Mouse (Mus musculus) G1E-ER4 (cell line): ENCODE measurements around the gene Gm9999. TPM values are rescaled to one million over a fixed set of nuclear protein-coding genes. Genes with fewer than 3 reads are reported as not detected.
A peak's percentile ranks its signal among the peaks of the same experiment; 100 is the strongest.

Experiments
- GATA1 ChIP-seq: IDR thresholded peaks from one replicate; pipeline ENCODE4 v1.8.0; 2012; ENCODE audit warnings: low read length, inconsistent platforms
- polyA plus RNA-seq: library from polyadenylated mRNA; stranded (reverse); fragments of >175 nt; gene quantifications from 2 replicates; pipeline ENCODE4 v1.2.3, GENCODE M21; 2012

Gene Gm9999
- polyA plus RNA-seq, 1 experiment, result not detected

DNA sequence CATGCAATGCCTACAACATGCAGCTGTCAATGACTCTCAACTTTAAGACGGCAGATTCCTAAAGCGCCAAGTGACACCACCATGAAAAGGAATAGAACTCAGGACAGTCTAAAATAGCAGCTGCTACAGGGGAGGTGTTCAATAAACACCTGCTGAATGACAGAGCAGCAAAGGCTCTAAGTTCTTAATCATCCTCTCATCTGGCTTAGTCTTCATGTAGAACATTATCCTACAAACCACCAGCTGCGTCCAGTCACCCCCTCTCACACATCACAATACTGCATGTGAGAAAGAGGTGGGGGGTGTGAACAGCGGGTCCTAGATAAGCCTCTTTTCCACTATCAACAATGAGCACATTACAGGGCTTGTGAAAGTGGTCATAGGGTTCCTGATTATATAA, 13.6 kb downstream of the Gm9999 start:
- TF ChIP-seq GATA1, result no peak

DNA sequence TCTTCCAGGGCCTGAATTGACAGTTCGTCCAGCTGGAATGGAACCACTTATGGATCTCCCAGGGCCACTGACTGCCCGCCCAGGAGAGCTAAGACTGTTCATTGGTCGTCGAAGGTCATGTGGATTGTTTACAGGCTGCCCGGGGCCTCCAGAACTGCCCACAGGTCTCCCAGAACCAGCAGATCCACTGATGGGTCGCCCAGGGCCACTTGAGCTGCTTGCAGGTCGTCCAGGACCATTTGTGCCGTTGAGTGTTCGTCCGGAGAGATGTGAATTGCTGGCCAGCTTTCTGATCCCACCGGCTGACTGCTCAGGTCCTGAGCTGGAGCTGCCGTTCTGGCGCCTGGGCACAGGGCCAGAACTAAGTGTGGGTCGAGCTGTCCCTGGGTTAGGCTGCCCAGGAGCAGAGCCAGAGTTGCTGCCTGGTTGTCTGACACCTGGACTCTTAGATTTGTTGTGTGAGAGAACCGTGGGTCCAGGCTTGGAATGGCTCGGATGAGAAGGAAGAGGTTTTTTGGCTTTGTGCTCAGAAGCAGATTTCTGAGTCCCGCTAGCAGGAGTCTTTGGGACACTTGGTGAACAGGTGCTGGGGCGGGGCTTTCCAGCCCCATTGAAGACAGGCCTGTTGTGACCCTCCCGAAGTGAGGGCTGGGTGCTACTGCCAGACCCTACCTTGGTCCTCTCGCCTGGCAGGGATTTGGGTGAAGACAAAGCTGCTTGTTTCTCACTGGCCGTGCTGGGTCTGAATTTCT, 14.4 kb downstream of the Gm9999 start:
- no peak for TF ChIP-seq GATA1

DNA sequence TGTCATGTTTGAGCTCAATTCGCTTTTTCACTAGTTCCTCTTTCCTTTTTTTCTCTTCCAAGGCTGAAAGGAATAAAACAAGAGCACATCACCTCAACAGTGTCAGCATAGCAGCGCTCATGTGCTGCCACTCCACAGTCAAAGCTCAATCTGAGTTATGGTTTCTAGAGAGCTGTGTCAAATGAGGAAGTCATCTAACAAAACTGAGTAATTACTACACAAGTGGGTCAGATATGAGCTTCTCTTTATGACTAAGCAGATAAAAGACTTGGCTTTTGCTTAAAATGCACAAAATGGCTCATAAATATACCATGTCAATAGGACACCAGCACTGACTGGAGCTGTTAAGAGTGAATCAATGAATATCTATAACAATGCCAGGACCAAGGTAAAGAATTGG, 15.6 kb downstream of the Gm9999 start:
- TF ChIP-seq GATA1, result no peak

DNA sequence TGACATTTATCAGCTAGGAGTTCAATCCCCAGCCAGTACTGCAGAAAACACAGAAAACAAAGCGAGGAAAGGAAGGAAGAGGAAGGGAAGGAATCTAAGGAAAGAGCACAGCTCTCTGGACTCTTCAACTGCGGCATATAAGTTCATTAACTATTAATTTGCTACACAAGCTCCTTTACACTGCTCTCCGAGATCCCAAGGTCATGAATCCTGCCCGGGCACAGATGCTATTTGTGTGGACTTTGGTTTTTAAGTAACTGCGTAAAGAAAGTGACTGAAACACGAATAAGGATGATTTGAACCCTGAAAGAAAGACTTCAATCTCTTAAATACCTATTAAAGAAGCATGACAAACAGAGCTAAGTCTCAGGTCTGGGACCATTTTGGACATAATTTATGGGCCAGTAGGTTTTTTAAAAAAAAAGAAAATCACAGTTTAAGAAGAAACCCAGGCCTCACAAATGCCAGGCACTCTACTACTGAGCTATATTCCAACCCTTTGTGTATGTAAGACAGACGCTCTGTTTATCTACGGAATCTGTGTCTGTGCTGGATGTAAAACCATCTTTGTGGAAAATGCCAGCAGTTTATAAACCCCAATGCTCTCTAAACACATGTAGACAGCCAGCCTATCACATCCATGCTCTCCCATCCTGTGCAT, 16.7 kb downstream of the Gm9999 start:
- no peak for TF ChIP-seq GATA1

DNA sequence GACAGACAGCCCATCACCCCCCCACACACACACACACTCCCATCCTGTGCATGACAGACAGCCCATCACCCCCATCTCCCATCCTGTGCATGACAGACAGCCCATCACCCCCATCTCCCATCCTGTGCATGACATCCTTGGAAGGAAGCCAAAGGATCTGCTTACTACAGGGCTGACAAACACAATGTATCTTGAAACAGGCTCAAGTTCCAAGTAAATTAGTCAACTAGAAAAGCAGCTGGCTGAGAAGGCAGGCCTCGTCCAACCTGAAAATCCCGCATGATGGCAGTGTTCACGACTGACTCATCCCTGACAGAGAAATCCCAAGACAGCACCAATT, 17.2 kb downstream of the Gm9999 start:
- TF ChIP-seq GATA1, result no peak

DNA sequence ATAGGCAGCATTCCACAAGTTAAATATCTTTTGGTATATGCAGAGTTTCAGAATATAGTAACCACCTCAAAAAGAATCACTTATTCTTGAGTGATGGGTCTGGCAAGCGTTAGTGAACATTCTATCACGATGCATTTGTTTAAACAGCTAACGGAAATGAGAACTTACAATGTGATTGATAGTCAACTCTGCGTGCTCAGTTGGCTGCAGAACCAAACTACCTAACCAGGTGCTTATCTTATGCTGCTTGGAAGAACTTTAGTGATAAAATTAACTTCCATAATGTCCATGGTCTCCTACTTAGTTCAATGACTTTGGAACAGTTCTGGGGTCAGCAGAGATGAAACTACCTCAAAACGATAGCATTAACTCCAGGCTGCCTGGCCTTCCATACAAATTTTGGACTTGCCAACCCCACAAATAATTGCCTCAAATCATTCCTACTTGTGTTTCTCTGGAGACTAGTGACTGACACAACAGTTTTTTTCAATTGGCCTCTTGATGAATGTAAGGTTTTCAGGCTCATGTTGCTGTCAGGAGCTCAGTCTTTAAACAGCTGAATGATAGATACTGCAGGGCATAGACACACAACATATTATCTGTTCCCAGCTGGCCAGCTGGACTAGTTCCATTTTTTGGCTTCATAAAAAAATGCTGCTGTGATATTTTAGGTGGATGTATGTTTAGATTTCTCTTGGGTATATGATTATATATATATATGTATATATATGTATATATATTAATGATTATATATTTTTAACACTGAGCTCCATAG, 17.9 kb downstream of the Gm9999 start:
- peak; percentile 16 for TF ChIP-seq GATA1

DNA sequence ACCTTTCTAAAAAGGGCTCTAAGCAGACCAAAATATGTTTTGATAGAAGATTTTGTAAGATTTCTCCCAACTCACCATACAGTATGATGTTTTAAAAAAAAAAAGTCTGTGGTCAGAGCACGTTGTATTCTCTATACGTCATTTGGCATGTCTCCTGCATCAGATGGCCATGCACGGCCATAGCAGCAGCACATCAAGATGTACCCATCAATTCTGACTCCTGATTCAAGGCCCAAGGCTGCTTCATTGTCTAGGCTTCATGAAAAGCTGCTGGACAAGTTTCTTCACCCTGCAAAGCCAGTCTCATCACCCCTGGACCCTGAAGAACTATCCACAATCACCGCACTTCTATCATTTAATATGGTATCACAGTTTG, 18.5 kb downstream of the Gm9999 start:
- no peak for TF ChIP-seq GATA1

DNA sequence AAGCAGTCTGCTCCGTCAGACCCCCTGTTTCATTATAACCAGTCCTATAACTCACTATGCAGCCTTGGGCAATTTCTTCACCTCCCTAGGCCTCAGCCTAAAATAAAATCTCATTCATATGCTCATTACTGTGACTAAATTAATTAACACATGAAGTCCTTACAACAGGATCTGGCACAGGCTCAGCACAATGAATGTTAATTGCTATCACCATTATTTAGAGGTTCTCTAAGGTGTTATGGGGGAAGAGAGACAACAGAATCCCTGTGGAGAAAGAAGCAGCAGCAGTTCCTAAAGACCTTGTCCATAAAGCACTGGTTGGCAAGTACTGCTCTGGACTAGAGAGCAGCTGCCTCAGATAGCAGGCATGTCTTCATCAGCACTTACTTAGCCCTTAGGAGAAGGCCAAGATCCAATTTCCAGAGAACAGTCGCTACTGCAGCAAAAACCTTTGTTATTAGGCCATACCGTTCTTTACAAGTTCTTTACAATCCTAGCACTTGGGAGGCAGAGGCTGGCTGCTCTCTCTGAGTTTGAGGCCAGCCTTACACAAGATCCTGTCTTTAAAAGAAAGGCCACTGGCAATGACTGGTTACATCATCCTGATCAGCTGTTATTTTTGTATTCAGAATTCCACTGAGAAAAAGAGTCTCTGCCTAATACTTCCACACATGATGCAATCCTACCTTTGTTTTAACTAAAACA, 20.2 kb downstream of the Gm9999 start:
- no peak for TF ChIP-seq GATA1

DNA sequence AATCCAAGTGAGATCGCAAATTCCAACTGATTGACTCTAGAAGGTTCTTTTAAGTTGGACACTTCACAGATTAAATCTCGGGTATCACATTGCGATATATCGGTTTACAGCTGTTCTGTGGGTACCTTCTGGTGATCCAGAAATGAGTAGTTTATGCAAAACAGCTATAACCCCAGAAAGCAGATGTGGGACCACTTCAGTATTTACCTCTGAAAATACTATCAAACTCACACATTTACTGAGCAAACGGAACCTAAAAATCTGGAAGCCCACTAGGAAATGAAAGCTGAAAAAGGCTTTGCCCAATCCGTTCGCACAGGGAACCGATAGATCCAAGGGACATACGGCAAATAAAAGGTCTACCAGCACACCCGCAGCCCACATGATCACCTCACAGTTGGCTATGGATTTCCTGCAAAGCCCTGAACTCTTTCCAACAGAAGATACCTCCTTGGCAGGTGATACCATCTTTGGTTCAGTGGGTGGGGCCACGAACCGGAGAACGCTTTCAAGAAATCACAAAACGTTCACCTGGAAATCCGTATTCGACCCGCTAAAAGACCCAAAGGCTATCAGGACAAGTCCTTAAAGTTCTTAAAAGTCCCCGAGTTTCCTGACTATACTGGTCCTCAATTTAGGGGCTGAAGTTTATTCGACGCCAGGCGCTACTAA, 23.9 kb downstream of the Gm9999 start:
- no peak for TF ChIP-seq GATA1

DNA sequence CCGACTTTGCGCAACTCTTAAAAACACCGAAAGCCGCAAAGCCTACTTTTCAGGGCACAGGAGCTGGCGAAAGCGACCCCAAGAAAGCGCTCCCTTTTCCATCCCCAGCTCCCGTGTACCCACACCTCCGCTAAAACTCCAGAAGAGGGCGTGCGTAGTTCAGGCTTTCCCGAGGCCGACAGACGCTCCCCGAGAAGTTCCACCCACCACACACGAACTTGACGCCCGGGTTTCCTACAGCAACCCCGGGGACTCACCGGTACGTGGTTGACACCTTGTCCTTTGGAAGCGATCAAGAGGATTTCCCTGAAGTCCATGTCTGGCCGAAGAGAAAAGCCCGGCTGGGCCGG, 24.4 kb downstream of the Gm9999 start:
- TF ChIP-seq GATA1, result no peak

DNA sequence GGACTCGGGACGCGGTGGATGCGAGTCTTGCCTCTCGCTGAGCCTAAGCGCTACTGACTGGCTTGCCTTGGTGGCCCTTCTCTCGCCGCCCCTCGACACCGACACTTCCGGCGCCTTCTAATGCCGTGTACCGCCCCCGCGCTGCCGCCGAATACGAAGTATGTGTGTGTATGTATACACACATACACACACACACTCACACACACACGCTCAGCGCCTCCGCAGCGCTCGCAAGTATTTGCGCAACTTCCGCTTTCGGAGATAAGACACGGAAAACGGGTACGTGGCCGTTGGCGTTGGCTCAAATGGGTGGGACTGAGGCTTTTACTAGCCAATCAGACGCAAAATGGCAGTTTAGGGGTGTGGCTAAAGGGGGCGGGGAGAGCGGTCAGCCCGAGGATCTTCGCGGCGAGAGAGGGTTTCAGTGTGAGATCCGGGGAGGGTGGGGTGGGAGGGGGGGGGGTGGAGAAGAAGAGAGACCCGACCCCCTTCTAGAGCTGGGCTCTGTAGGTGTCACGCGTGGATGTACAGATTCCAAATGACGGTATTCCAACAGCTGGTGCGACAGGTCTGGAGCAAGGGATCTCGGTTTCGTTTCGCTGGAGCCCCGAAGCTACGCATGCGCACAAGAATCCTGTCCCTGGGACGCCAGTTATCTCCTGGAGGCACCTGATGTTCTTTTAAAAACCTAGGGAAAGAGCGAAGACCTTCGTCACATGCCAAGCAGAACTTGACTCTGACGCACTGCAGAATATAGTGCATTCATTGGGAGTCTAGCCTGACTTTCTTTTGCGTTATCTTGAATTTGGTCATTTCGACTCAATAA, 25.0 kb downstream of the Gm9999 start, which contains the start of gene Spty2d1:
Spty2d1 (minus strand) TSS at position 244 of the 826 bp plus-strand sequence.
- TF ChIP-seq GATA1, result peak; percentile 44

DNA sequence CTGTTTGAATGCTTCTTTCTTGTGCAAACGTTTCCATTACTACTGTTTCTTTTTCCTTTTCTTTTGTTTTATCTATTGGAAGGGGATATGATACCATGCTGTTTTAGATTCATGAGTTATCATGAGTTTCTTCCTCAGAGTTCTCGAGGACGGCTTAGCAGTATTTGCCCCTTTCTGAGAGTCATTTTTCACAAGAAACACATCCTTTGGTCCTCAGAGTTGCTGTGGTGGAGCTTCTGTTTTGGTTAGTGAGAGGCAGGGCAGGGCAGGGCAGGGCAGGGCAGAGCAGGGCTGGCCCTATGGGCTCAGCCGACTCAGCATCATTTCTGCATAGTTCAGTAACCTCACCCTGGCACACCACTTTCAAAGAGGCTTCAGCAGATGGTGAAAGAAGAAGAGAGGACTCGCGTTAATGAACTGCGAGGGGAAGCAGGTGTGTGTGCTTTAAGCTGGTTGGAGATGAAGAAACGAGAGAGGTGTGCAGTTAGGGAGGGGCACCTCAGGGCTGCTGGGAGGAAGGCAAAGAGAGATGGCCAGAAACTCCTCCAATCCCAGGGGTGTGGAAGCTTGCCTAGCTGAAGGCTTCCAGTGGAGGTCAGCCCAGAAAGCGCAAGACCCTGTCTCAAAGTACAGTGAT, 29.9 kb downstream of the Gm9999 start:
- no peak for TF ChIP-seq GATA1

DNA sequence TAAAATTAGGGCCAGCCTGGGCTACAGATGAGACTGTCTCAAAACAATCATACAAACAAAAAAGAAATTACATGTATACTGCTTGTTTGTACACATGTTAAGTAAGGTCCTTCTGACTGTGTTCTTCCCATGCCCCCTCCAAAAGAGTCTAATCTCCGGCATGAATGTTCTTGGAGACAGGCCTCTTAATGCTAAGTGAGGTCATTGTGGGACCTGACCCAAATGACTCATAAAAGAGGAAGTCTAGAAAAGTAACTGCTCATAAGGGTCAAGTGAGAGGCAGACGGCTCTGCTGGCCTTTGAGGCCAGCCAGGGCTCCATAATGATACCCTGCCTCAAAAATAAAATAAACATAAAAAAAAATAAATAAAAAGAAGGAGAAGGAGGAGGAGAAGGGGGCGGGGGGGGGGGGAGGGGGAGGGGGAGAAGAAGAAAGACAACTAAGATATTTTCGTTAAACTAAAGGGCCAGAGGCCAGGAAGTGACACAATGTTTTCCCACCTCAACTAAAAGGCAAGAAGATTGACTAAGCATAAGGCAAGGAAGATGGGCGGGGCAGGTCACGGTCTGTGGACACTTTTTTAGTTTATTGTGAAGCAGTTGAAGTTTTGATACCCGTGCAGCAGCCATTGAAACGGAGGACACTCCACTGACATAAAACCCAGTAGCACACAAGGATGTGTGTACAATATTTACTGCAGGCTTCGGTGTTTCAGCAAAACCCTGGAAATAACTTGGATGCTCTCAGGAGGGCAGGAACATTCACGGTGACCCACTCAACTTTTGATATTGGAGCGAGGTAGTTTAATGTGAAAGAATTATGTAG, 31.4 kb downstream of the Gm9999 start:
- TF ChIP-seq GATA1, result no peak
